In the genomic region with DNA sequence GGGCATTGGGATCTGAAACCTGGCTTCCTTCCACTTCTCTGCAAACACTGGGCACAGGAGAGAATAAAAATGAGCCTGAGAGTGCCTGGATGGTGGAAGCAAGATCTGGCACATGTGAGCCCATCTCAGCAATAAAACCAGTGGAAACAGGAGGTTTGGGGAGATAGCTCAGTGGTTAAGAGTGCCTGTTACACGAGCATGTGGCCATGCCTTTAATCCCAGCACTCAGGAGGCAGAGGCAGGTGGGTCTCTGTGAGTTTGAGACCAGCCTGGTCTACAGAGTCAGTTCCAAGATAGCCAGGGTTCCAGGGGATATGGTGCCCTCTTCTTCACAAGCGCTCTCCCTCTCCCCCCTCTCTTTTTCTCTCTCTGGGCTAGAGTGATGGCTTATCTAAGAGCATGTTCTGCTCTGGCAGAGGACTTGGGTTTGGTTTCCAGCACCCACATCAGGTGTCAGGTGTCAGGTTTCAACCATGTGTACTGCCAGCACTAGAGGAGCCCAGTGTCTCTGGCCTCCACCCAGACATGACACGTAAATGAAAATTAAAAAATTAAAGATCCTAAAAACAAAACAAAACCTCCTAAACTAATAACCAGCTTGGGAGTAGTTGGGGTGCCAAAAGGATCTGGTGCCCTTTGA, we compare ENCODE assay signal across 14 mouse cellular contexts.
DNase-seq lines count a peak whose midpoint lies in the region; ATAC-seq and TF ChIP-seq lines count a peak whose summit lies in the region.
"Had no signal": no experiment of that assay in that cellular context is flagged by ENCODE, and none has a peak within 500 bp of the region (broad histone marks: within the 10 kb centered on the region; RNA-seq: fewer than 3 reads in every experiment).

No protein-coding gene starts in this region.

- no peak for ATAC-seq in hindbrain, embryonic 12.5 days (ENCODE audit: low FRiP score)
- no peak for ATAC-seq in midbrain, embryonic 15.5 days (replicated peaks)
- ATAC-seq in midbrain, embryonic 14.5 days (ENCODE audit: low FRiP score, low TSS enrichment) = no peak
- no peak for ATAC-seq in limb, embryonic 12.5 days (ENCODE audit: insufficient number of reproducible peaks, insufficient read depth, low FRiP score, low TSS enrichment, low read depth)
- ATAC-seq: liver, embryonic 12.5 days had no signal

- intact Hi-C loops in left cerebral cortex, adult 2 months (cut with DNase I) = loop anchor here (5.0 kb wide), 1 partner anchor 60 kb away; no protein-coding TSS in a partner anchor

- peaks cover 28% of the 10 kb centered on the region for H3K4me1 ChIP-seq in hindbrain, embryonic 12.5 days
- H3K4me1 ChIP-seq in hindbrain, embryonic 10.5 days (replicated peaks) = peaks cover 31% of the 10 kb centered on the region
- H3K4me1 ChIP-seq in midbrain, embryonic 15.5 days = peaks cover 5% of the 10 kb centered on the region; the same call in 1 of the 2 replicates
- 0 out of 2 replicates have a peak, but pooled peaks cover 8% of the 10 kb centered on the region for H3K4me1 ChIP-seq in midbrain, embryonic 14.5 days (ENCODE audit: control insufficient read depth, insufficient read depth, low read length)
- H3K4me1 ChIP-seq in limb, embryonic 12.5 days (replicated peaks) = peaks cover 36% of the 10 kb centered on the region

- H3K9me3 ChIP-seq in hindbrain, embryonic 12.5 days (replicated peaks) = no peaks in the 10 kb centered on the region
- no peaks in the 10 kb centered on the region for H3K9me3 ChIP-seq in hindbrain, embryonic 10.5 days
- H3K9me3 ChIP-seq in midbrain, embryonic 15.5 days = no peaks in the 10 kb centered on the region
- no peaks in the 10 kb centered on the region for H3K9me3 ChIP-seq in midbrain, embryonic 14.5 days (ENCODE audit: control insufficient read depth, low read length)
- peaks cover 3% of the 10 kb centered on the region; the same call in 1 of the 2 replicates for H3K9me3 ChIP-seq in limb, embryonic 12.5 days
- H3K9me3 ChIP-seq: liver, embryonic 12.5 days had no signal

- no peak for DNase-seq in hindbrain, embryonic 10.5 days (ENCODE audit: low spot score)
- no peak for DNase-seq in midbrain, embryonic 14.5 days
- DNase-seq in adrenal gland, postnatal 25 days = no peak
- no peak for DNase-seq in left cerebral cortex, adult 2 months (ENCODE audit: extremely low spot score in 1 of 2, low spot score in 2 of 2)
- DNase-seq: cerebellum, postnatal 10 days; heart, postnatal 14 days; kidney, adult 9 months; lung, postnatal 14 days; right cerebral cortex, postnatal 25 days; thymus, postnatal 36 days had no signal

- no peak for TF ChIP-seq CTCF in left cerebral cortex, adult 2 months (IDR thresholded peaks at IDR 0.05)

- H3K27ac ChIP-seq in hindbrain, embryonic 12.5 days = 0 out of 2 replicates have a peak overlapping the region, but pooled peaks have one; percentile 2
- no peak overlapping the region for H3K27ac ChIP-seq in hindbrain, embryonic 10.5 days
- H3K27ac ChIP-seq in midbrain, embryonic 15.5 days = peak overlapping the region; percentile 23; the same call in 1 of the 2 replicates
- no peak overlapping the region for H3K27ac ChIP-seq in midbrain, embryonic 14.5 days (replicated peaks; ENCODE audit: low read depth, low read length)
- peak overlapping the region; percentile 41; the same call in 1 of the 2 replicates for H3K27ac ChIP-seq in limb, embryonic 12.5 days
- no peak overlapping the region for H3K27ac ChIP-seq in left cerebral cortex, adult 2 months
- H3K27ac ChIP-seq: liver, embryonic 12.5 days had no signal

- no peak overlapping the region for H3K9ac ChIP-seq in hindbrain, embryonic 12.5 days
- no peak overlapping the region for H3K9ac ChIP-seq in midbrain, embryonic 15.5 days
- H3K9ac ChIP-seq in midbrain, embryonic 14.5 days (replicated peaks; ENCODE audit: low read length) = no peak overlapping the region
- H3K9ac ChIP-seq in limb, embryonic 12.5 days (replicated peaks) = no peak overlapping the region
- H3K9ac ChIP-seq: liver, embryonic 12.5 days had no signal

- H3K27me3 ChIP-seq in hindbrain, embryonic 12.5 days = no peaks in the 10 kb centered on the region
- no peaks in the 10 kb centered on the region for H3K27me3 ChIP-seq in hindbrain, embryonic 10.5 days (ENCODE audit: insufficient read depth, poor library complexity, severe bottlenecking)
- H3K27me3 ChIP-seq in midbrain, embryonic 15.5 days (replicated peaks) = no peaks in the 10 kb centered on the region
- H3K27me3 ChIP-seq in midbrain, embryonic 14.5 days (ENCODE audit: control insufficient read depth, insufficient read depth, low read length) = no peaks in the 10 kb centered on the region
- H3K27me3 ChIP-seq in limb, embryonic 12.5 days = no peaks in the 10 kb centered on the region
- H3K27me3 ChIP-seq: liver, embryonic 12.5 days had no signal

- 88% methylated on average over 3 of the region's 3 CpGs for WGBS in hindbrain, embryonic 12.5 days
- 91% methylated on average over 3 of the region's 3 CpGs for WGBS in hindbrain, embryonic 10.5 days
- WGBS in midbrain, embryonic 15.5 days = 85% methylated on average over 3 of the region's 3 CpGs
- 91% methylated on average over 3 of the region's 3 CpGs for WGBS in midbrain, embryonic 14.5 days
- 86% methylated on average over 3 of the region's 3 CpGs for WGBS in limb, embryonic 12.5 days

- no peak overlapping the region for H3K4me3 ChIP-seq in hindbrain, embryonic 12.5 days
- no peak overlapping the region for H3K4me3 ChIP-seq in hindbrain, embryonic 10.5 days
- no peak overlapping the region for H3K4me3 ChIP-seq in midbrain, embryonic 15.5 days
- no peak overlapping the region for H3K4me3 ChIP-seq in midbrain, embryonic 14.5 days (replicated peaks; ENCODE audit: low read depth, low read length)
- no peak overlapping the region for H3K4me3 ChIP-seq in limb, embryonic 12.5 days (replicated peaks)
- H3K4me3 ChIP-seq in left cerebral cortex, adult 2 months = no peak overlapping the region
- H3K4me3 ChIP-seq: liver, embryonic 12.5 days had no signal

- 0 out of 2 replicates have a peak, but pooled peaks cover 5% of the 10 kb centered on the region for H3K36me3 ChIP-seq in hindbrain, embryonic 12.5 days
- peaks cover 62% of the 10 kb centered on the region for H3K36me3 ChIP-seq in hindbrain, embryonic 10.5 days
- no peaks in the 10 kb centered on the region for H3K36me3 ChIP-seq in midbrain, embryonic 15.5 days (replicated peaks)
- no peaks in the 10 kb centered on the region for H3K36me3 ChIP-seq in midbrain, embryonic 14.5 days (ENCODE audit: control insufficient read depth, insufficient read depth, low read length)
- H3K36me3 ChIP-seq in limb, embryonic 12.5 days = peaks cover 66% of the 10 kb centered on the region

- H3K4me2 ChIP-seq in hindbrain, embryonic 12.5 days (replicated peaks) = no peak overlapping the region
- H3K4me2 ChIP-seq in midbrain, embryonic 15.5 days = no peak overlapping the region
- H3K4me2 ChIP-seq in midbrain, embryonic 14.5 days (ENCODE audit: low read length) = no peak overlapping the region
- H3K4me2 ChIP-seq in limb, embryonic 12.5 days = no peak overlapping the region
- H3K4me2 ChIP-seq: liver, embryonic 12.5 days had no signal

Comparison
In these comparisons a context has a peak if more than half of its experiments do, and no peak if none do; other contexts are left out.
1. H3K27ac ChIP-seq: peak in hindbrain, embryonic 12.5 days (single experiment), midbrain, embryonic 15.5 days (single experiment) and limb, embryonic 12.5 days (single experiment); none in hindbrain, embryonic 10.5 days (single experiment), midbrain, embryonic 14.5 days (single experiment) and left cerebral cortex, adult 2 months (single experiment).